ENCODE assay signal across 12 mouse cellular contexts in the genomic region with DNA sequence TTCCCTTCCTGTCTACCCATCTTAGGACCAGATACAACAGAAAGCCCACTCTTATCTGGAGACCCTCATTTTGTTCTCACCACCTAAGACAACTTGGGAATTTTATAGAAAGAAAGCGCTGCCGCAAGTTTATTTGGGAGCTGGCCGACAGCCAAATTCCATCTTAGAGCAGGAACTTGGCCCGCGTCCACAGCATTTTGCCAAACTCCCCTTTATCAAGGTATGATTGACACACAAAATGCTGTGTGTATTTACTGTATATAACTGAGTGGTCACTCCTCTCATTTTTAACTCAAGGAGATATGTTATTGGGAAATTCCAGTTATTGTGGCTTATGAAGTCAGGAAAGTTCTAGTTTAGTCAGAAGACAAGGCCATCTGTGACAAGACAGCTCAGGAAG. TPM values are rescaled to one million over a fixed set of nuclear protein-coding genes. Genes with fewer than 3 reads are reported as not detected.
A peak's percentile ranks its signal among the peaks of the same experiment; 100 is the strongest.
DNase-seq lines count a peak whose midpoint lies in the region; ATAC-seq and TF ChIP-seq lines count a peak whose summit lies in the region.
"Had no signal": no experiment of that assay in that cellular context is flagged by ENCODE, and none has a peak within 500 bp of the region (broad histone marks: within the 10 kb centered on the region; RNA-seq: fewer than 3 reads in every experiment).

No protein-coding gene starts in this region.

- H3K9me3 ChIP-seq in forebrain, postnatal 0 days (ENCODE audit: low read length) = no peaks in the 10 kb centered on the region
- H3K9me3 ChIP-seq in forebrain, embryonic 15.5 days = no peaks in the 10 kb centered on the region
- H3K9me3 ChIP-seq in stomach, postnatal 0 days (ENCODE audit: control insufficient read depth, low read length) = no peaks in the 10 kb centered on the region
- H3K9me3 ChIP-seq: hindbrain, embryonic 15.5 days; neural tube, embryonic 13.5 days had no signal

- H3K36me3 ChIP-seq in forebrain, postnatal 0 days (ENCODE audit: insufficient read depth) = no peaks in the 10 kb centered on the region
- H3K36me3 ChIP-seq in forebrain, embryonic 15.5 days = no peaks in the 10 kb centered on the region
- no peaks in the 10 kb centered on the region for H3K36me3 ChIP-seq in stomach, postnatal 0 days (ENCODE audit: control insufficient read depth, insufficient read depth, low read length)
- H3K36me3 ChIP-seq in thymus, adult 2 months (ENCODE audit: control insufficient read depth, insufficient read depth, low read length) = no peaks in the 10 kb centered on the region
- H3K36me3 ChIP-seq: hindbrain, embryonic 15.5 days; neural tube, embryonic 13.5 days had no signal

- 0 out of 2 replicates have a peak, but pooled peaks cover 5% of the 10 kb centered on the region for H3K4me1 ChIP-seq in forebrain, postnatal 0 days (ENCODE audit: insufficient read depth)
- H3K4me1 ChIP-seq in forebrain, embryonic 15.5 days = peaks cover 9% of the 10 kb centered on the region
- peaks cover 3% of the 10 kb centered on the region; the same call in 1 of the 2 replicates for H3K4me1 ChIP-seq in stomach, postnatal 0 days (replicated peaks; ENCODE audit: control insufficient read depth, insufficient read depth)
- H3K4me1 ChIP-seq in thymus, adult 2 months (replicated peaks; ENCODE audit: control insufficient read depth, insufficient read depth, low read length) = no peaks in the 10 kb centered on the region

- no peak overlapping the region for H3K4me3 ChIP-seq in forebrain, postnatal 0 days (ENCODE audit: low read depth, low read length)
- no peak overlapping the region for H3K4me3 ChIP-seq in forebrain, embryonic 15.5 days
- H3K4me3 ChIP-seq in stomach, postnatal 0 days (ENCODE audit: low read depth, low read length) = no peak overlapping the region
- no peak overlapping the region for H3K4me3 ChIP-seq in thymus, adult 2 months (ENCODE audit: control insufficient read depth, insufficient read depth, low read length)
- H3K4me3 ChIP-seq: hindbrain, embryonic 15.5 days; neural tube, embryonic 13.5 days had no signal

- H3K27ac ChIP-seq in forebrain, postnatal 0 days (ENCODE audit: low read depth, low read length) = no peak overlapping the region
- no peak overlapping the region for H3K27ac ChIP-seq in forebrain, embryonic 15.5 days (replicated peaks)
- H3K27ac ChIP-seq in stomach, postnatal 0 days (replicated peaks) = no peak overlapping the region
- no peak overlapping the region for H3K27ac ChIP-seq in thymus, adult 2 months (ENCODE audit: control insufficient read depth, insufficient read depth, low read length)
- H3K27ac ChIP-seq: hindbrain, embryonic 15.5 days; neural tube, embryonic 13.5 days had no signal

- peak; percentile 50 for DNase-seq in forebrain, postnatal 0 days
- peak; percentile 79 for DNase-seq in testis, postnatal 10 days (ENCODE audit: low spot score)
- no peak for DNase-seq in testis, postnatal 14 days (ENCODE audit: low spot score)
- peak; percentile 76 for DNase-seq in kidney, postnatal 10 days
- DNase-seq in stomach, postnatal 0 days (ENCODE audit: low spot score) = peak; percentile 73
- no peak for DNase-seq in thymus, adult 2 months
- DNase-seq in spleen, adult 18-20 months = no peak
- DNase-seq: thymus, adult 18-20 months had no signal

- H3K9ac ChIP-seq in forebrain, postnatal 0 days = no peak overlapping the region
- H3K9ac ChIP-seq in forebrain, embryonic 15.5 days (replicated peaks) = no peak overlapping the region
- H3K9ac ChIP-seq in stomach, postnatal 0 days (ENCODE audit: low read length) = no peak overlapping the region
- H3K9ac ChIP-seq: hindbrain, embryonic 15.5 days; neural tube, embryonic 13.5 days had no signal

- H3K4me2 ChIP-seq in forebrain, postnatal 0 days (ENCODE audit: low read depth) = no peak overlapping the region
- H3K4me2 ChIP-seq in forebrain, embryonic 15.5 days (replicated peaks) = no peak overlapping the region
- H3K4me2 ChIP-seq in stomach, postnatal 0 days (replicated peaks; ENCODE audit: low read depth) = no peak overlapping the region
- H3K4me2 ChIP-seq: hindbrain, embryonic 15.5 days; neural tube, embryonic 13.5 days had no signal

- no peak for TF ChIP-seq EP300 in stomach, postnatal 0 days (optimal IDR thresholded peaks at IDR 0.05)

- no peak for TF ChIP-seq CTCF in forebrain, postnatal 0 days (IDR thresholded peaks at IDR 0.05; ENCODE audit: low read depth)
- no peak for TF ChIP-seq CTCF in stomach, postnatal 0 days (IDR thresholded peaks at IDR 0.05; ENCODE audit: low read depth)
- TF ChIP-seq CTCF in thymus, adult 2 months (IDR thresholded peaks at IDR 0.05; ENCODE audit: borderline replicate concordance, control insufficient read depth, extremely low read depth, insufficient read depth, low read length, poor library complexity) = no peak

- H3K27me3 ChIP-seq in forebrain, postnatal 0 days (ENCODE audit: insufficient read depth, low read length) = no peaks in the 10 kb centered on the region
- H3K27me3 ChIP-seq in forebrain, embryonic 15.5 days = no peaks in the 10 kb centered on the region; the same call in 1 of the 2 replicates
- H3K27me3 ChIP-seq in stomach, postnatal 0 days (ENCODE audit: control insufficient read depth, insufficient read depth, low read length) = no peaks in the 10 kb centered on the region
- no peaks in the 10 kb centered on the region for H3K27me3 ChIP-seq in thymus, adult 2 months (ENCODE audit: control insufficient read depth, insufficient read depth, low read length)
- H3K27me3 ChIP-seq: hindbrain, embryonic 15.5 days; neural tube, embryonic 13.5 days had no signal

- ATAC-seq in forebrain, postnatal 0 days = no peak
- no peak for ATAC-seq in forebrain, embryonic 15.5 days (replicated peaks)
- ATAC-seq in stomach, postnatal 0 days (ENCODE audit: low FRiP score, low TSS enrichment) = no peak
- ATAC-seq: CD4-positive, CD25-positive, alpha-beta regulatory T cell, adult 4 months had no signal

- TF ChIP-seq POLR2A in thymus, adult 2 months (IDR thresholded peaks at IDR 0.05; ENCODE audit: control insufficient read depth, extremely low read depth, insufficient read depth, low read length, poor library complexity) = no peak

- WGBS in forebrain, postnatal 0 days = 22% methylated on average over 5 of the region's 5 CpGs
- WGBS in forebrain, embryonic 15.5 days = 23% methylated on average over 5 of the region's 5 CpGs
- 13% methylated on average over 5 of the region's 5 CpGs for WGBS in stomach, postnatal 0 days
- WGBS in thymus, adult 2 months = 89% methylated on average over 5 of the region's 5 CpGs

RNA-seq across cellular contexts. Expression of a gene that starts 8.2 kb away (rescaled TPM):
- 6.8 and 12.6 TPM in 2 replicates for total RNA-seq in forebrain, postnatal 0 days (2014; rRNA removed)
- 3.3 and 4.1 TPM in 2 replicates for polyA plus RNA-seq in forebrain, postnatal 0 days (2015; fragmentation: Nextera tagmentation; extraction: Ambion mirVana)
- 3.5 and 5.0 TPM in 2 replicates for polyA plus RNA-seq in forebrain, embryonic 15.5 days (2015; fragmentation: Nextera tagmentation; extraction: Ambion mirVana)
- polyA plus RNA-seq in stomach, postnatal 0 days (2015; fragmentation: Nextera tagmentation; extraction: Ambion mirVana) = 2.4 TPM in 2 replicates
- 2.4 and 2.8 TPM in 2 replicates for polyA plus RNA-seq in thymus, adult 2 months (2012; rRNA removed)

Comparison
In these comparisons a context has a peak if more than half of its experiments do, and no peak if none do; other contexts are left out.
1. DNase-seq: peak in forebrain, postnatal 0 days (single experiment), testis, postnatal 10 days (single experiment), kidney, postnatal 10 days (single experiment) and stomach, postnatal 0 days (single experiment); none in testis, postnatal 14 days (single experiment), thymus, adult 2 months (single experiment) and spleen, adult 18-20 months (0 of 2).